Mouse (Mus musculus) right cerebral cortex, postnatal 14 days (tissue): ENCODE measurements at regions not wholly inside any gene's neighbourhood (a gene's known extent, or its start where the extent isn't known, plus 50 kb on each side); places are given as distances from the start of the nearest gene placed in this dataset.

Source experiments
- DNase-seq: peaks from one replicate; pipeline ENCODE4 v3.0.0; 2022

DNA sequence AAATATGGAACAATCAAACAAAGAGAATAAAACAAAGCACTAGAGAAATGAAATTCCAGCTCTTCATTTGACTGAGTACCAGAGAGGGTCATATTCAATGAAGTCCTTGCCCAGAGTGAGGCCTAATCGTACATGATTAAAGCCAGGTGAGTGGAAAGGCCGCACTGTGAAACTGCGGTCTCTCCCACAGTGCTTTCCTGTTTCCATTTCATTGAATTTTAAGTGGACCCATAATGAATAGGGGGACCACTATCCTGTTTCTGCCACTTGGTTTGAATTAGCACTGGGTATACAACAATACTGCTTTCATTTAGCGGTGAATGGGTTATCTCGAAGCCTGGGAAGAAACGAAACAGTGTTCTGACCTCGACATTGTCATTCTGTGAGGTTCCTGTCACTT, 144.2 kb upstream of the Dkk2 start:
- no peak for DNase-seq

DNA sequence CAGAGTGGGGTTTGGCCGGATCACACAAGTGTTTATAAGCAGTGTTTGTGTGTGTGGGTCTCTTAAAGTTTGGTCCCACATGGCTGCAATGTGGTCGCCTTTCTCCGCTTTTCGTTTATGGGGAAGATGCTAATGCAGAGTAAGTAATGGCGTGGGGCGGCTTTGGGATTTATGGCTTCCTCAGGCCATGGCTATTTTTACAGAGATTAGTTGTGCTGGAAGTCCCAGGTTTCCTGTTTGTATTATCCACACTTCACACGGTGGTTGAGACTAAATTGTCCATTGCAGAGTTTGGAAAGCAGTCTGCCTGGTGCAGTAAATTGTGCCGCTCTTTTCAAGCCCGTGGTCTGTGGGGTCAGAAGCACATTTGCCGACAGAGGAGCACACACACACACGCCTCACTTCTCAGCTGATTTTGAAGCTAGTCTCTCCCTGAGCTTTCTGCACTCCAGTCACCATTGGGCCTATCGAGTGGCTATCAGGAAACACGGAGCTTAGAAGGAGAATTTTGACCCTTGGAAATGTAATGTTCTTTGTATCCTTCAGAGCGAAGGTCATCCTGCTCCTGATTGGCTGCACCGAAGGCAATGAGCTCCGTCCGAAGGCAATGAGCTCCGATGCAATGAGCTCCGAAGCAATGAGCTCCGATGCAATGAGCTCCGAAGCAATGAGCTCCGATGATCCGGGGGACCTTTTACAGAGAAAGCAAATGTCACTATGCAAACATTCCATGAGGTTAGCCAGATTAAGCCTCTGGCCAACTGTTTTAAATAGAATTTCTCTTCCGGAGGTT, 142.9 kb upstream of the Dkk2 start:
- DNase-seq: no peak

DNA sequence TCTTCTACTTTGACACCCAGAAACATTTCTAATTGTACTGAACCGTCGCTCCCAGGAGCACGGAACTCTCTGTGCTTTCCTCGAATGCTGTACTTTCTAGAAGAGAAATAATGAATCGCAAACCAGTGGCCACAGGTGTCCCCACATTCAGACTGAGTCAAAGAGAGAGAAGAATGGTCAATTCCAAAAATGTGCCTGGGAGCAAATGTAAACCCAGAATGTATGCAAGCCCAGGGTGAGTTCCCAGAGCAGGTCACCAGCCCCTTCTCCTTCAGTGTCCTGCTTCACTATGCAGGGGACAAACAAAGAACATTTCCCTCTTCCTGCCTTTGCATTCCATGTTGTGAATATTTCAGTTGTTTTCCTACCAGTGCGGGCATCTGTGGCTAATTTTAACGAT, 141.7 kb upstream of the Dkk2 start:
- no peak for DNase-seq

DNA sequence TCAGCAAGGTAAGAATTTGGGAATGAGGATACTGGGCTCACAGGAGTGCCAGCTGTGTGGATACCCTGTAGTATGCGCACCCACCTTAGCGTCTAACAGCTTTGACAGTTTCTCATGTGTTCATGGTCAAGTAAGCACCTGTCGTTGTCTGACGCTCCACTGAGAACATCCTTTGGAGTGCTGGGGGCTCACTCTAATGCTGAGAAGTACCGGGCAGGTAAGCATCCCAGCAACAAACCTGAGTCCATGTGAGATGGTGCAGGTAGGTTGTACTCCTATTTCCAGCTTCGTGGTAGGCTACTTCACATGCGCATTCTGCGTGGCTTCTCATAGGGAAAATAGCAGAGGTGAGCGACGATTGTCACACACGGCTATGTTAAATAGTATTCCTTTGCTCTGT, 129.3 kb upstream of the Dkk2 start:
- no peak for DNase-seq

DNA sequence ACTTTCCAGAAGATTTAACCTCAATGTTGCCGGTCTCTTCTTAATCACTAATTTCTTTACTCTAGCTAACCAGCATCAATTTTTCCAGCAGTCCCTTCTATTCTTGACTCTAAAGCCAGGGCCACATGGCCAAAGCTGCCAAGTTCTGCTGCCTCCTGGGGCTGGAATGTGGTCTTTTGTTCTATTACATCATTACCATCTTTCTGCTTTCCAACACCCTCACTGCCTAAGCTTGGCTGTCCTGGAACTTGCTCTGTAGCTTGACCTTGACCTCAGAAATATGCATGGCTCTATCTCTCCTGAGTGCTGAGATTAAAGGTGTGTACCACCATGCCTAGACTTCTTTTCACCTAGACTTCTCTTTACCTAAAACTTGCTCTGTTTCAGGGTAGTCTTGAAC, 124.5 kb upstream of the Dkk2 start:
- DNase-seq: no peak

DNA sequence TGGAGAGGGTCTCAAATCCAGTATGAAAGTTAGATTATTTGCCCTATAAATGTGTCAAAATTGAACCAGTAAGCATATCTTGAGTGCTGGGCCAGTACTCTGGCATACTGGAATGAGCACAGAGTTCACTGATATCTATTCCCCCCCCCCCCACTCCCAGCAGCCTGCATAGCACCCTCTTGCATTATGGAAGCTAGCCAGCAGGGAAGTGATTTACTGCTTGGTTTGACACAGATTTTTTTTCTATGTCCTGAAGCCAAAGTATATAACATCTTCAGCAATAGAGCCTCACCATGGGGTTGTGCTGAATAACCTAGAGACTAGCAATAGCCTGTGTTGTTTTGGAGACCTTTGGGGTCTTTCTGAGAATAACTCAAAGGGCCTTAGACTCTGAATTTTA, 123.5 kb upstream of the Dkk2 start:
- DNase-seq: no peak

DNA sequence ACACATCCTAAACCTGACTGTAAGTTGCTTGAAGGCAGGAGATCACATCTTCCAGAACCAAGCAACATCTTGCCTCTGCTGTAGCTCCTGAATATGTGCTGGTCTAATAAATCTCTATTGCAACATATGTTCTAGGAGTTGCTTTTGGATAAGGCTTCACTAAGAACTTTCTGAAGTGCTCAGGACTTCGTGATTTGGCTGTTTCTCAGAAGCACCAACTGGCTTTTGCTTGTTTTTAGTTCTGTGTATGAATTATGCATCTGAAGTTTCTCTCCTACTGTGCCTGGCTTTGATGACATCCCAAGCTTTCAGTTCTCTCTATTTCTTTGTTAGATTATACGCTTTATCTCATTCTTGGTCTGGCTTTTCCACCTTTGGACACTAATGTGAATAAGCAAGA, 122.2 kb upstream of the Dkk2 start:
- no peak for DNase-seq

DNA sequence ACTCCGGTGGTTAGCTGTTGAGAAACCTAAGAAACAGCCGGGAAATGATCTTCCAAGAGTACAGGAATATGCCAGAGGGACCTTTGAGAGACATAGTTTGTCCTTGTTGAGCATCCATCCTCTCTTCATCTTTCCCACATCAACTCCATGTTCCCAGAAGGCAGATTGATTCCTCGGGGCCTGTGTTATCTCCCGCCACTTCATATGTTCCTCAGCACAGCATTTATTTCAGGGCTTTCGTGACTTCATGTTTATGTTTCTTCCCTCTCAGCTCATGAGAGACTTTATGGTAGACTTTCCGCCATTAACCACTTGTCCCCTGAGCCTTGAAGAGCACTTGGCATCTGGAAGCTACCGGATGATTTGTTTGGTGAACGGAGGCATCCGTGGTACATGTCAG, 120.1 kb upstream of the Dkk2 start:
- no peak for DNase-seq

DNA sequence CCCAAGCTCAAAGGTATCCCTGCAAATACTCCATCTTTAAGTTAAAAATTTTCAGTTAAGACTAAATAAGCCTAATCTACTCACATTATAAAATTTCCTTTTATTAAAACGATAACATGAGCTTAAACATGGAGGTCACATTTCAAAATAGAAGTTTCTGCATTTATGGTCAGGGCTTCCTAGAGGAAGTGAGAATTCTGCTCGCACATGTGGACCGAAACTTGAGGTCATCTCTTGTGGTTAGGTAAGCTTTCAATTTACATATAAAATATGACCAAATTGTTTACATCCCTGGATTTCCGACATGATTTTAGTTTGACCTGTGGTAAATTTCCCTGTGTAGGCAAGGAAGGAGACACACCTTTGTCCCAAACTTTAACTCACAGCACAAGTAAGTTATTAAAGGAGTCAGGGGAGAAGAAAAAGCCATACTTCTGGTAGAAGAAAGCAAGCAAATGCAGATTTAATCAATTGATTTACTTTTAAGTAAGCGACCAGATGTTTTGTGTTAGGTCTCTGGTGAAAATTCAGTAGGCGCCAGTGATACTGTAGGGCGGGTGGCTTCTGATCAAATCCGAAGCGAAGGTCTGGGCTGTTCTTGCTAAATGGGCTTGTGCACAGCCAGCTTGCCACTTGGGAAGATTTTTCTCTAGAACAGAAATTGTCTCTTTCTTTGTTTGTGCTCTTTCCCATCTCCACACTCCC, 119.5 kb upstream of the Dkk2 start:
- DNase-seq: no peak

DNA sequence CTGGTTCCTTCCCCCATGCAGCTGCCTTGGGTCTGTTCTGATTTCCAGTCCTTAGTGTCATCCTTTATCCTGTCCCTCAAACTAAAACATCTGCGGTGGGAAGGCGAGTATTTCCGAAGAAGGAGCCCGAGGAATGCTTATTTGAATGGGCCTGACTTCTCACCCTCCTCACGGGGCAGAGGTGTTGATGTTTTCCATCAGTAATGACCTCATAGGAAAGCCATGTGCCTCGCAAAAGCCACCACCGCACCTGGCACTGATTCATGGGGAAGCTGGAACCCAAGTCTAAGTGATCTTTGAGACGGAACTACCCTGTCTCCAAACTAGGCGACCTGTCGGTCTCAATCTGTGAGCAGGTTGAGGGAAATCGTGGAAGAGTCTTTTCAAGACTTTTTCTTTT, 117.8 kb upstream of the Dkk2 start:
- no peak for DNase-seq

DNA sequence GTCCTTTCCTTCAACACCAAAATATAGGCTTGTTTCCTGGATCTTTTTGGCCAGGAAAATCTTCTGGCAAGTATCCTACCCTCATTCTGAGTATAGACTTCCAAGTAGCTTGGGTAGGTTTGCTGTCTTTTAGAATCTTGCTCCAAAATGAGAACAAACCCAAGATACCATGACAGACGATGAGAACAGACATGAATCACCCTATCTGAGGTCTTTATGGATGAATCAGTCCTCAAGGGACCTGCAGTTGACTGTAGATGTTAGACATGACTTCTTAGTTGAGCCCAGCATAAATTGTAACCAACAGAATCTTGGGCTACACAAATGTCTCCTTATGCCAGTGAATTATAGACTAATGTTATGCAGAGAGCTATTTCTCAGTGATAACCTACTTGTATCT, 114.3 kb upstream of the Dkk2 start:
- no peak for DNase-seq

DNA sequence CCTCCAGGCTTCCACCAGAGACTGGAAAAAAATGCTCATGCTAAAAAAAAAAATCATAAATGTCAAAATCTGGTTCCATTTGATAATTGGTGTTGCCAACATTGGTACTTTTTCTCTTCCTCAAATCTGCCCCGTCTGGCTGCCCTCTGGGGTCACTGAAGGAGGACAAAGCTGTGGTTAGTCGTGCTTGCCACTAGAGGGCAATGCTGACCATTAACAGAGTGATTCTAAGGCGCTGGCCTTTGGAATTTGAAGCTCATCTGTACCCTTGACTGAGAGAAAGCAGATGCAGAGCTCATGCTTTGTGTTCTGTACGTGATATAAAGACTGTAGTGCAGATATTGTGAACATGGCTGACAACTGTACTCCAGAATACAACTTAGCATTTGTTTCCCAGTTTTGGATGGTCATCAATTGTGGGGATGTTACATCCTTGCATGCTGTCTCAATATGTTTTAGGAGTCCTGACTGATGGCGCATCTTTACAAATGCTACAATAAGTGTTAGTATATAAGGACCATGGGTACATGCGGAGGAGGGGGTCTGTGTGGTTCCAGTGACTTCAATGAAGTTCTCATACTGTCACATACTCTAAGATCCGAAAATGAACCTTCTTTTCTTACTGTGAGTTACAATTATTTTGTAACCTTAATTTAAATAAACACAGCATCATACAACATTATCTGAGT, 109.0 kb upstream of the Dkk2 start:
- no peak for DNase-seq

DNA sequence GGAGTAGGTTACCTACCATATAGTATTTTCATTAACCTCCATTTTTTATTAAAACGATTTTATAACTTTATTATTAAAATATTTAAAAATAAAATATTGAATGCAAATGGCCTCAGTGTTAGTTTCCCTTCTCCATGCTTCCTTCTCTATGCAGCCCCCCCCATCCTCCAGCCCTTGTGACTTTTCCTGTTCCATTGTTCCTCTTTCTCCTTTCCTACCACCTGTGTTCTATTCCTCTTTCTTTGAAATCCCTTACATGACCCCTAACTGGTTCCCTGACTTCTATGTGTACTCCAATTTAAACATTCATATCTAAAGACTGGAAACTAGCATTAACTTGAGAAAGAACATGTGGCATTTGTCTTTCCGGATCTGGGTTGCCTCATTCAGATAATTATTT, 101.8 kb upstream of the Dkk2 start:
- DNase-seq: no peak

DNA sequence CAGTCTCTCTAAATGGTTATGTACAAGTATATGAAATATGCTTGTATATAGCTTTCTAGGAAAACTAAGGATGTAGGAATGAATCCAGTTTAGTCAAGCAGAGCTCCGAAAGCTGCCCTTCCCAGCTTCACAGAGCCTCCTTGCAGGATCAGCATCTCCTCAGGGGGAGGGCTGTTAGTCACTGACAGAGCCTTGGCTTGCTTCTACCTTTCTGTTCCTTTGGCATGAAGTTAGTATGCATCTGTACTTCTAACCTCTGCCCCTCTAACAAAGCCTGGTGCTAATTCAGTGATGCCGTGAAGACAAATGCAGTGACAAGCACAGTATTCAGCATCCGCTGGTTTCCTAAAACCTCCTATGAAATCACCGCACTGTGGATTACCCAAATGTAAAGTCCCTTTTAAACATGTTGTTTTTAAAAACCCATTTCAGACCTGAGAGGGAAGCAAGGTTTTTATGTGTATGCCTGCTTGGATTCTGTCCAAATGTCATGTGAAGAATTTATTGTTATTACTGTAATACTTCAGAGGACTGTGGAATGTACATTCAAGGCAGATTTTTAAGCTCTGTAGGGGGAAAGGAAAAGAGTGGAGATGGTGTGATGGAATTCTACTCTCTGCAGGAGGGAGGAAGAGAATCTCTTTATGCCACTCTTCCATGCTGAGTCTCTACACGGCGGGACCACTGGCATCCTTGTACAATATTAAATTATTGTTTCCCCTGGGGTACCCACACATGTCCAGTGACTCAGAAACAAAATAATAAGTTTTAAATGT, 86.1 kb upstream of the Dkk2 start:
- no peak for DNase-seq

DNA sequence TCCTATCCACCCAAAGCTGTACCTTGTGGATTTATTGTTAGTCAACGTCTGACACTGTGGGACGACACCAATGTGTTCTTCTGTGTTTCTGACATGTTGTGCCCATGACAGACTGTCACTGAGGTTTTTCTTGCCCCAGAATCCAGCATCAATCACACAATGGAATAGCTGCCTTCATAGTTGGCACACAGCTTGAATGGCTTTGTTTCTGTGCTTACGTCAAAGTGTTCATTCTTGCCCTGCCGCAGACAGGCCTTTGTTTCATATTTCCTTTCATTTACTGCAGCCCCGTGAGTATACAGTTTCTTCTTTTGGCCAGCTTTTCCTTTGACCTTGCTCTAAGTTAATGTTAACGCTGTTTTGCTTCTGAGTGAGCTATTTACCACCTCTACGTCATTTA, 78.9 kb upstream of the Dkk2 start:
- DNase-seq: no peak

DNA sequence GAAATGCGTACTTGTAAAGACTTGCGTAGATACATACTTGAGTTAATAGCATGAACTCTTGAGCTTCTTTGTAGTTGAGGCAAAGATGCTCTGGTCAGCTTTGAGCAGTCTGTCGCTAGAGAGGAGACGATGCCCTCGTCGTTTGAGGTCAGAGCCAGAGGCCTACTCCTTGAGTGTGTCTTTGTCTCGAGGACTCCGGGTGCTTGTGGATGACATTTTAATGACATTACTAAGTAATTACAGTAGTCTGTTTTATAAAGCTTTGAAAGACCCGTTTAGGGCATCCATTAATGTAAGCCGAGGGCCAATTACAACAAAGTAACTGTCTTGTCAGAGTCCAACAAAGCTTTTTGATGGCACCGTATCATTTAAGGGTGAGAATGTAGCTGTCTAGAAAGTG, 78.2 kb upstream of the Dkk2 start:
- no peak for DNase-seq

DNA sequence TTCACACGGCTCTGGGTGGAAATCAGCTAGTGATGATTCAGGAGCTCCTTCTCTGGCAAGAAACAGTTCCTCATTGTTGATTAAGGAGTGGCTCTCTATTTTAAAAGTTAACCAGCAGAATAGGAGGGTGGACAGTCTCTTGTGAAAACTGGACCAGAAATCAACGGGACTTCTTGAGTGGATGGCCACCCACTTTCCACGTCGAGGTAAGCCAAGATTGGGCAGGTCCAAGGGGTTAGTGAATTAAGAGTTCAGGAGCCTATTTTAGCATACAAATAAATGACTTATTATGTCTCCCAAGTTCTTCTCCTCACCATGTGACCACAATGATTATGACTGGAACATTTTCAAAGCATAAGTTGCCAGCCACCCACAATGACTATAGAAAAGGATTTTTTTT, 77.7 kb upstream of the Dkk2 start:
- DNase-seq: no peak

DNA sequence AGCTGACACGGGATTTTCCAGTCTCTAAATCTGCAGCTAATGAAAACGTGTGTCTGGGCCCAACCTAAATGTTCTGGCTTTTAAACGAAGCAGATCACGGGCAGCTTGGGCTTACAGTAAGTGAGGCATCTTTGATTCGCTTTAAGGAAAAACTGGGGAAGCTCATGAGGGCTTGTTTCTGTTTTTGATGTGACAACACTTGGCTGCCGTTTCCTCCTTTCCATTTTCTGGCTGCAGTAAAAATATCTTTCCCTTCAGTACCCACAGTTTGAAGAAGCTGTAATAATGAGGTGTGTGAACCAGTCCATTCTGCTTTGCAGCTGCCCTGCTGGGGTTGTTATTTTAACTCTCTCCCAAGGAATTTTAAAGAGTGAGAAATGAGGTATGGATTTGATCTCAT, 69.9 kb upstream of the Dkk2 start:
- no peak for DNase-seq

DNA sequence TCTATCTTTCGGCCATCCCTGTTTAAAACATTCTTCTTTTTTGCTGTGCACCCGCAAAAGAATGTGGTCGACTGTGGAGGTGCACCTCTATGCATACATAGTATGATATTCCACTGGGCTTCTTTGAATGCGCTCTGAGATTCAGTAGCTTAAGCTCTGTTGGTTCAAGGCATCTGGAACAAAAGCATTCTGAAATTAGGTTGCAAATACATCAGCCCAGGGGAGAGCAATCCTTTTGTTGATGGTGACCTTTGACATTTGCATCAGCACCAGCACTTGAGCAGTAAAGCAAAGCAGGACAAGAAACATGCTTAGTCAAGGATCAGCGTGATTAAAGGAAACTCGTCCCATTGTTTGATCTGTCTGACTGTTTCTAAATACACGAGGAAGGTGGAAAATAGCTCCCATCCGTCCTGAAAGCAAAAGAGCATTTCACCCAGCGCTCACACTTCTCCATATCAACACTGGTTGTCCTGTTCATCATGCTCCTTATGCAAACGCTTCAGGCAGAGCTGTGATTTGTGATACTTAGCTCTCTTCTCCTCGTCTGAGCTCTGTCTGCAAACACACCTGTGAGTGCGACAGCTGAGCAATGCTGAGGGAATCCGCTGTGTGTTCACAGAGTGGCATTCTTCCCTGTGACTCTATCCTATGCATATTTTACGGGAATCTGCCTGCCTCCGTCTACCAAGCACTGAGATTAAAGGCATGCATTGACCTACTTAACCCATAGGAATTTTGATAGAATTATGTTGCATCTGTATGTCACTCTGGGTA, 67.4 kb upstream of the Dkk2 start:
- no peak for DNase-seq

DNA sequence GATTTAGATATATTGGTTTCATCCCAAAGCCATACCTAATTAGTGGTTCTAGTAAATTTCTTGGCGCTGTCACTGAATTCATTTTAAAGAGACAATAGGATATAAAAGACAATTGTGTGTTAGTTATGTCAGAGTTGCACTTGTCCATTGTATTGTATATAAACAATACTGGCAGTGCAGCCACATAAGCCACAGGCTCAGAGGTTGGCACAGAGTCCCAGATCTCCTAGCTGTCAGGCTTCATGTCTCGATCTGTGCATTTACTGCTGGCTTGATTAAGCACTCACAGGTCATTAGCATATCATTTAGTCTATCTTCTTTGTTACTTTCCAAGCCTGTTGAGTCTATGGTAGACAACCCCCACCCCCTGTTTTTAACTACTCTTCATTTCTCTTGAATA, 66.6 kb upstream of the Dkk2 start:
- DNase-seq: no peak

DNA sequence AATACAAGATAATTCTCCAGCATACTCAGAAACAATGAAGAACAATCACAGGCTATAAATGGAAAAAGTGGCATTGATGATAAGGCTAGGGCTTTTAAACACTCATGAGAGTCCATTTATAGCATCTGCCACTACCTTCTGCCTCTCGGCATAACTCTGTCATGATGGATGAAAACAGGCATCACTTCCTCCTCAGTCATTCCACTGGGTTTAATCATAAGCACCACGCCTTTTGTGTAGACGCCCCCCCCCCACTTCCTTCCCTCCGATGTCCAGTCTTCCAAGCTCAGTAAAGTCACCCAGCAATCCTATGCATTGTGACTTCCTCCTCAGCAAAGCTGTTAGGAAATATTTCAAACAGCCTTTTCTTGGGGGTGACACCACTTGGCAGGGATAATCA, 63.1 kb upstream of the Dkk2 start:
- DNase-seq: no peak

DNA sequence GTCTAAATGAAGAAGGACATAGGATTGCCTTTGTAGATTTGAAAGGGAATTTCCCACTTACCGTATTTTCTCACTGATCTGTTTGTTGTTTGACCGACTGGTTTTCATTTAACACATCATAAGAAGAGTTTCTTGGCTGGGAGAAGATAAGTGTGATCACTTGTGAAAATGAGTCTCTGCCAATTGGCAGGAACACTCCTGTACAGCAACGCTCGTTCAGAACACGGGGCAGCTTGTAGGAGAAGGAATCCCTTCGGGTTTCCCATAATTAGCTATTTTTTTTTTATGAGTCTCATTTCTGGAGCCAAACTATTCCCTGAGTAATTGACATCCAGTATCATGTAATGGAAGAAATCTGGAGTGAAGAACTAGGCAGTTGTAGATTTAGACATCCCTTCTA, 61.8 kb upstream of the Dkk2 start:
- no peak for DNase-seq

DNA sequence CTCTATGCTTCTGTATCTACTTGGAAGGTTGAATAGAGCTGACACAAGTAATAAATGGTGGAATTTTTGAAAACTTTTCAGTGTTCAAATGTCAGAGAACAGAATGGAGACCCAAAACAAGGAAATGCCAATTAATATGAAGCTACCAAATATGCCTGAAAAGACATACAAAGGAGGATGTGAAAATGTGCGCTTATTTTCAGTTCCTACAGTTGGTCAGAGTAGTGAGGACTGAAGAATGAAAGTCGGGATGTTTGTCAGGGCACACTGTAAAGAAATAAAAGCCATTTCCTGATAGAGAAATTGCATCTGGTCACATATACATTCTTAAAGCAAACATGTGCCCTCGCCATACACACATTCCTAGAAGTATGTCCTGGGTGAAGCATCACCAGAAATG, 56.0 kb upstream of the Dkk2 start:
- DNase-seq: no peak
